Mouse (Mus musculus) heart, embryonic 11.5 days (tissue): ENCODE results near the gene Scel. TPM values are rescaled to one million over a fixed set of nuclear protein-coding genes. Genes with fewer than 3 reads are reported as not detected.

Experiments
- ATAC-seq: fragments of 200-750 bp; cut with Nextera tagmentation; replicated peaks from 2 replicates; pipeline ENCODE4 v1.8.0; 2017; ENCODE audit warnings: moderate library complexity; ENCODE audit not compliant: insufficient number of reproducible peaks, low FRiP score, low TSS enrichment
- H3K27ac ChIP-seq: fragments of 300-500 bp; sonication (generic); 2 replicates; pipeline ENCODE4 v1.5.1; 2014; ENCODE audit warnings: mild to moderate bottlenecking, low read depth, low read length
- H3K27me3 ChIP-seq: fragments of 300-500 bp; sonication (generic); 2 replicates; pipeline ENCODE4 v1.6.1; 2014; ENCODE audit warnings: mild to moderate bottlenecking, low read length, mixed read lengths; ENCODE audit not compliant: control insufficient read depth, insufficient read depth
- H3K36me3 ChIP-seq: fragments of 300-500 bp; sonication (generic); 2 replicates; pipeline ENCODE4 v1.6.1; 2014; ENCODE audit warnings: mild to moderate bottlenecking, low read length, moderate library complexity, mixed read lengths; ENCODE audit not compliant: control insufficient read depth, insufficient read depth
- H3K4me1 ChIP-seq: fragments of 300-500 bp; sonication (generic); 2 replicates; pipeline ENCODE4 v1.6.1; 2014; ENCODE audit warnings: low read length; ENCODE audit not compliant: control insufficient read depth, insufficient read depth
- H3K4me2 ChIP-seq: fragments of 300-500 bp; sonication (generic); 2 replicates; pipeline ENCODE4 v1.6.1; 2014; ENCODE audit warnings: mild to moderate bottlenecking, moderate library complexity
- H3K4me3 ChIP-seq: fragments of 300-500 bp; sonication (generic); 2 replicates; pipeline ENCODE4 v1.5.1; 2014; ENCODE audit warnings: low read depth, low read length
- H3K9ac ChIP-seq: fragments of 300-500 bp; sonication (generic); 2 replicates; pipeline ENCODE4 v1.6.1; 2014; ENCODE audit warnings: mild to moderate bottlenecking, low read depth, low read length, moderate library complexity
- H3K9me3 ChIP-seq: fragments of 300-500 bp; sonication (generic); replicated peaks from 2 replicates; pipeline ENCODE4 v1.6.1; 2016; ENCODE audit warnings: low read length; ENCODE audit not compliant: control insufficient read depth
- WGBS: fragments of 180-500 bp; shearing (Covaris S2); extraction: QIAGEN DNeasy Blood & Tissue Kit; methylation state at CpG from one replicate; pipeline ENCODE4 v1.1.7; 2014; ENCODE audit not compliant: insufficient replicate concordance; 5-methylcytosine and 5-hydroxymethylcytosine counted together
- polyA plus RNA-seq: library from polyadenylated mRNA; unstranded; fragments of >200 nt; fragmentation: Nextera tagmentation; extraction: Ambion mirVana; gene quantifications from 2 replicates; pipeline ENCODE4 v1.2.1, GENCODE M21; 2014

Gene Scel
- polyA plus RNA-seq, 1 experiment from 2014 or later: 0.39 TPM

DNA sequence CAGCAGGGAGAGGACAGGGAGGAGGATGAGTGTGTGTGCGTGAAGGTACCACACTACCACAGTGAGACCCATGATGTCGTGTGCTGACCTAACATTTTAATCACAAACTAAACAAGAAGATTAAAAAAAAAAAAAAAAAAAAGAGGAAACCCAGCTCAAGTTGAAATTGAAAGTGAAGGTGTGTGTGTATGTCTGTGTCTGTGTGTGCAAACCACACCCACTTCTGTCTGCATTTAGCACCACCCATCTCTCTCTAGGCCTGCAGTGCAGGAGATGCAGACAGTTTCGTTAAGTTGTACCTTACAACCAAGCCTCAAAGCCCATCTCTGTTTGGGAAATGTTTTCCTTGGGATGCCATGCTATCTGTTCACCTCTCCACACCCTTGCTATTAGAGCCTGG is 35.9 kb upstream of the Scel start:
- Histone ChIP-seq H3K27me3 (no peaks in the 10 kb centered on the region), H3K36me3 (no peaks in the 10 kb centered on the region), H3K9me3 (no peaks in the 10 kb centered on the region), H3K9ac (no peak overlapping the region), H3K4me3 (no peak overlapping the region), H3K27ac (no peak overlapping the region), H3K4me2 (no peak overlapping the region), H3K4me1 (no peaks in the 10 kb centered on the region; the same call in 1 of the 2 replicates)
- no peak for ATAC-seq
- 74% methylated on average over 3 of the region's 3 CpGs for WGBS

- H3K27ac ChIP-seq: no peak overlapping the region
- no peaks in the 10 kb centered on the region for H3K27me3 ChIP-seq
- no peaks in the 10 kb centered on the region for H3K36me3 ChIP-seq
- no peak overlapping the region for H3K4me2 ChIP-seq
- no peaks in the 10 kb centered on the region for H3K9me3 ChIP-seq
- H3K9ac ChIP-seq: no peak overlapping the region
- 80% methylated on average over 2 of the region's 2 CpGs for WGBS
- H3K4me1 ChIP-seq: no peaks in the 10 kb centered on the region; the same call in 1 of the 2 replicates
- H3K4me3 ChIP-seq: no peak overlapping the region
- ATAC-seq: no peak
Observed at GRCm38 (mm10) chr14:103477959-103478358, 35.2 kb upstream of the Scel start.

- Histone ChIP-seq H3K4me2 (no peak overlapping the region), H3K9ac (no peak overlapping the region), H3K36me3 (no peaks in the 10 kb centered on the region), H3K27me3 (no peaks in the 10 kb centered on the region), H3K27ac (no peak overlapping the region), H3K4me3 (no peak overlapping the region), H3K4me1 (no peaks in the 10 kb centered on the region; the same call in 1 of the 2 replicates), H3K9me3 (no peaks in the 10 kb centered on the region)
- 50% methylated on average over 7 of the region's 7 CpGs for WGBS
- ATAC-seq: no peak
Observed at GRCm38 (mm10) chr14:103479446-103479845, 33.7 kb upstream of the Scel start.

GRCm38 (mm10) chr14:103481514-103481913 is 31.6 kb upstream of the Scel start:
- Histone ChIP-seq H3K4me3 (no peak overlapping the region), H3K4me2 (no peak overlapping the region), H3K9ac (no peak overlapping the region), H3K36me3 (no peaks in the 10 kb centered on the region), H3K27me3 (no peaks in the 10 kb centered on the region), H3K9me3 (no peaks in the 10 kb centered on the region), H3K4me1 (no peaks in the 10 kb centered on the region), H3K27ac (no peak overlapping the region)
- ATAC-seq: no peak
- WGBS: 73% methylated on average over 7 of the region's 7 CpGs

- Histone ChIP-seq H3K9me3 (no peaks in the 10 kb centered on the region), H3K4me2 (no peak overlapping the region), H3K4me1 (no peaks in the 10 kb centered on the region), H3K9ac (no peak overlapping the region), H3K27me3 (no peaks in the 10 kb centered on the region), H3K27ac (no peak overlapping the region), H3K4me3 (no peak overlapping the region), H3K36me3 (no peaks in the 10 kb centered on the region)
- no peak for ATAC-seq
- 85% methylated on average over 8 of the region's 8 CpGs for WGBS
Observed at GRCm38 (mm10) chr14:103485671-103486070, 27.5 kb upstream of the Scel start.

GRCm38 (mm10) chr14:103486974-103487373 is 26.2 kb upstream of the Scel start:
- Histone ChIP-seq H3K27ac (no peak overlapping the region), H3K4me3 (no peak overlapping the region), H3K9ac (no peak overlapping the region), H3K4me2 (no peak overlapping the region), H3K27me3 (no peaks in the 10 kb centered on the region), H3K36me3 (no peaks in the 10 kb centered on the region), H3K4me1 (no peaks in the 10 kb centered on the region), H3K9me3 (no peaks in the 10 kb centered on the region)
- ATAC-seq: no peak
- 78% methylated on average over 5 of the region's 5 CpGs for WGBS

DNA sequence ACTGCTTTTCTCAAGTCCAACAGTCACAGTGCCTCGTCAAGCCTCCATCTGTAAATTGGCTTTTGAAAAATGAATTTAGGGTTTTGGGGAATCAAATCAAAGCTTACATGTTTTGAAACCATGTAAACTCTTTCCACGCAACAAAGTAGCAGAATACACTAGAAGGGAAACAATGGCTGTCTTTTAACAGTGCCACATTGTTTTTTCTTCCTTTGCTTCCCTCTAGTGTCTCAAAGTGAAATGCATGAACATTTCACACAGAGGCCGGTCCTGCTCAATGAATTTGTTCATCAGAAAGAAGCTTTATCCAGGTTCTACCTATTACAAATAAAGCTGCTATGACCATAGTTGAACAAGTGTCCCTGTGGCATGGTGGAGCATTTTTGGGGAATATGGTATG is 24.5 kb upstream of the Scel start:
- H3K4me3 ChIP-seq: no peak overlapping the region
- no peak overlapping the region for H3K4me2 ChIP-seq
- H3K36me3 ChIP-seq: no peaks in the 10 kb centered on the region
- H3K4me1 ChIP-seq: no peaks in the 10 kb centered on the region
- H3K27me3 ChIP-seq: no peaks in the 10 kb centered on the region
- no peak for ATAC-seq
- no peaks in the 10 kb centered on the region for H3K9me3 ChIP-seq
- no peak overlapping the region for H3K27ac ChIP-seq
- H3K9ac ChIP-seq: no peak overlapping the region
- WGBS: 64% methylated on average over 3 of the region's 3 CpGs

DNA sequence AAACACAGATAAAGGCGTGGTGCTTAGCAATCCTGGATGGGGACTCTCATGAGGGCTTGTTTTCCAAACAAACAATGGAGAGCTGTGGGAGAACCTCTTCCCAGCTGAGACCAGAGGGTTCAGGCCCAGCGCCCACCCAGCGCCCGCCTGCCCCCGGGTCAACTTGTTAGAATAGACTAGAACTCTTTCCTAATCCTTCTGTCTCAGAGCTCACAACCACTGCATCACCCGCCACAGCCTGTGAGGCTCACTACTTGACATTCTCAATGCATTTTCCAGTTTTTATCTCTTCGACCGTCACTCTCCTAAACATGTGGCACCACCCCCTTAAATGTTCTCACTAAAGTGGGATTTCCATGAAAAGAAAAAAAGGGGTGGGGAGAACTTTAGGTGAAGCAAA is 14.9 kb upstream of the Scel start:
- 53% methylated on average over 8 of the region's 8 CpGs for WGBS
- ATAC-seq: no peak
- H3K4me2 ChIP-seq: no peak overlapping the region
- H3K4me1 ChIP-seq: no peaks in the 10 kb centered on the region
- no peaks in the 10 kb centered on the region for H3K36me3 ChIP-seq
- H3K27ac ChIP-seq: no peak overlapping the region
- H3K9me3 ChIP-seq: no peaks in the 10 kb centered on the region
- no peak overlapping the region for H3K4me3 ChIP-seq
- no peak overlapping the region for H3K9ac ChIP-seq
- H3K27me3 ChIP-seq: no peaks in the 10 kb centered on the region

- no peaks in the 10 kb centered on the region for H3K9me3 ChIP-seq
- no peak overlapping the region for H3K27ac ChIP-seq
- ATAC-seq: no peak
- H3K36me3 ChIP-seq: no peaks in the 10 kb centered on the region
- H3K27me3 ChIP-seq: no peaks in the 10 kb centered on the region
- no peak overlapping the region for H3K4me2 ChIP-seq
- H3K9ac ChIP-seq: no peak overlapping the region
- no peaks in the 10 kb centered on the region for H3K4me1 ChIP-seq
- H3K4me3 ChIP-seq: no peak overlapping the region
- 72% methylated on average over 5 of the region's 5 CpGs for WGBS
Observed at GRCm38 (mm10) chr14:103498613-103499012, 14.5 kb upstream of the Scel start.
